20 mouse cellular contexts compared by ENCODE assay signal in genomic region chrX:134635860-134636259, GRCm38 (mm10). TPM values are rescaled to one million over a fixed set of nuclear protein-coding genes. Genes with fewer than 3 reads are reported as not detected.
DNase-seq lines count a peak whose midpoint lies in the region; ATAC-seq and TF ChIP-seq lines count a peak whose summit lies in the region.
"Had no signal": no experiment of that assay in that cellular context is flagged by ENCODE, and none has a peak within 500 bp of the region (broad histone marks: within the 10 kb centered on the region; RNA-seq: fewer than 3 reads in every experiment).

No protein-coding gene starts in this region.

- no peaks in the 10 kb centered on the region for H3K27me3 ChIP-seq in kidney, postnatal 0 days (ENCODE audit: insufficient read depth, low read length)
- peaks cover 5% of the 10 kb centered on the region for H3K27me3 ChIP-seq in megakaryocyte, embryonic 14.5 days (replicated peaks)
- H3K27me3 ChIP-seq: embryonic facial prominence, embryonic 12.5 days; hindbrain, embryonic 15.5 days; liver, embryonic 15.5 days had no signal

- no peak overlapping the region for H3K4me2 ChIP-seq in kidney, postnatal 0 days (ENCODE audit: low read length)
- H3K4me2 ChIP-seq: embryonic facial prominence, embryonic 12.5 days; hindbrain, embryonic 15.5 days; liver, embryonic 15.5 days had no signal

- no peak overlapping the region for H3K27ac ChIP-seq in kidney, postnatal 0 days
- H3K27ac ChIP-seq: embryonic facial prominence, embryonic 12.5 days; hindbrain, embryonic 15.5 days; left cerebral cortex, adult 2 months; limb, embryonic 10.5 days; liver, embryonic 15.5 days; midbrain, embryonic 10.5 days had no signal

- no peak overlapping the region for H3K9ac ChIP-seq in kidney, postnatal 0 days (ENCODE audit: low read depth, low read length)
- H3K9ac ChIP-seq: embryonic facial prominence, embryonic 12.5 days; forebrain, postnatal 0 days; hindbrain, embryonic 15.5 days; liver, embryonic 15.5 days had no signal

- H3K4me3 ChIP-seq in kidney, postnatal 0 days (replicated peaks; ENCODE audit: low read depth, low read length), result no peak overlapping the region
- H3K4me3 ChIP-seq in megakaryocyte, embryonic 14.5 days (replicated peaks), result peak overlapping the region; percentile 50
- H3K4me3 ChIP-seq: embryonic facial prominence, embryonic 12.5 days; hindbrain, embryonic 15.5 days; left cerebral cortex, adult 2 months; limb, embryonic 10.5 days; liver, embryonic 15.5 days; midbrain, embryonic 10.5 days had no signal

- TF ChIP-seq CTCF in kidney, postnatal 0 days (IDR thresholded peaks at IDR 0.05; ENCODE audit: low read depth), result no peak

- no peaks in the 10 kb centered on the region for H3K4me1 ChIP-seq in kidney, postnatal 0 days (replicated peaks; ENCODE audit: insufficient read depth, low read length)
- peaks cover 24% of the 10 kb centered on the region for H3K4me1 ChIP-seq in megakaryocyte, embryonic 14.5 days
- H3K4me1 ChIP-seq: embryonic facial prominence, embryonic 12.5 days; hindbrain, embryonic 15.5 days; limb, embryonic 10.5 days; liver, embryonic 15.5 days; midbrain, embryonic 10.5 days had no signal

- intact Hi-C loops in heart, postnatal 36 days (cut with DNase I), result no loop called here

- H3K36me3 ChIP-seq in kidney, postnatal 0 days (ENCODE audit: insufficient read depth, low read length), result no peaks in the 10 kb centered on the region
- H3K36me3 ChIP-seq in megakaryocyte, embryonic 14.5 days (replicated peaks; ENCODE audit: low read length), result no peaks in the 10 kb centered on the region
- H3K36me3 ChIP-seq: embryonic facial prominence, embryonic 12.5 days; hindbrain, embryonic 15.5 days; limb, embryonic 10.5 days; liver, embryonic 15.5 days; midbrain, embryonic 10.5 days had no signal

- no peak for ATAC-seq in kidney, postnatal 0 days (replicated peaks; ENCODE audit: low FRiP score, low read depth)
- ATAC-seq in megakaryocyte, adult 5-6 weeks (ENCODE audit: poor library complexity, severe bottlenecking), result no peak
- ATAC-seq in erythroid progenitor cell, adult 5-6 weeks (replicated peaks; ENCODE audit: low FRiP score, poor library complexity, severe bottlenecking), result no peak
- ATAC-seq: forebrain, postnatal 0 days had no signal

- 69% methylated on average over 3 of the region's 3 CpGs for WGBS in kidney, postnatal 0 days

- H3K9me3 ChIP-seq in kidney, postnatal 0 days (replicated peaks; ENCODE audit: low read length), result no peaks in the 10 kb centered on the region
- no peaks in the 10 kb centered on the region for H3K9me3 ChIP-seq in megakaryocyte, embryonic 14.5 days
- H3K9me3 ChIP-seq: embryonic facial prominence, embryonic 12.5 days; hindbrain, embryonic 15.5 days; limb, embryonic 10.5 days; liver, embryonic 15.5 days; midbrain, embryonic 10.5 days had no signal

- peak; percentile 87 for DNase-seq in heart, adult 11 months
- no peak for DNase-seq in heart, postnatal 36 days
- DNase-seq in kidney, postnatal 0 days (ENCODE audit: low spot score), result peak; percentile 34
- DNase-seq in kidney, adult 8-10 months, result no peak
- no peak for DNase-seq in spleen, adult 18-20 months
- DNase-seq: adrenal gland, adult 8-10 months; cerebellum, adult 11-12 months; forebrain, postnatal 0 days; kidney, postnatal 10 days; right cerebral cortex, postnatal 25 days; thymus, postnatal 14 days had no signal

RNA-seq across cellular contexts. Expression of gene Hnrnph2, which starts 34.9 kb away (rescaled TPM):
- 10 to 100 TPM; 66.8 to 71.8 TPM for total RNA-seq in heart, postnatal 36 days (2021)
- 125 and 131 TPM in 2 replicates for polyA plus RNA-seq in kidney, postnatal 0 days (2015; fragmentation: Nextera tagmentation; extraction: Ambion mirVana)
- polyA plus RNA-seq in megakaryocyte, embryonic 14.5 days (2012; ENCODE audit: insufficient read depth, low replicate concordance), result 1.9 and 11.7 TPM in 2 replicates
- 63.0 and 67.6 TPM in 2 replicates for total RNA-seq in megakaryocyte, adult 5-6 weeks (2015)
- 122 and 132 TPM in 2 replicates for total RNA-seq in megakaryocyte, adult 5-6 weeks (2017)
- 59.8 and 69.6 TPM in 2 replicates for total RNA-seq in erythroid progenitor cell, adult 5-6 weeks (2015; ENCODE audit: low replicate concordance)
- 86.5 and 95.0 TPM in 2 replicates for total RNA-seq in erythroid progenitor cell, adult 5-6 weeks (2017; ENCODE audit: low replicate concordance)

RNA-seq across cellular contexts. Expression of gene Gla, which starts 34.9 kb away (rescaled TPM):
- 1 to 10 TPM; 1.4 to 1.9 TPM for total RNA-seq in heart, postnatal 36 days (2021)
- polyA plus RNA-seq in kidney, postnatal 0 days (2015; fragmentation: Nextera tagmentation; extraction: Ambion mirVana), result 4.8 and 5.2 TPM in 2 replicates
- 1.5 TPM in 1 of 2 replicates, not detected in the other for polyA plus RNA-seq in megakaryocyte, embryonic 14.5 days (2012; ENCODE audit: insufficient read depth, low replicate concordance)
- 11.5 and 11.6 TPM in 2 replicates for total RNA-seq in megakaryocyte, adult 5-6 weeks (2015)
- total RNA-seq in megakaryocyte, adult 5-6 weeks (2017), result 16.2 and 17.4 TPM in 2 replicates
- total RNA-seq in erythroid progenitor cell, adult 5-6 weeks (2015; ENCODE audit: low replicate concordance), result 1.3 TPM in 1 of 2 replicates, not detected in the other
- 1.4 and 2.1 TPM in 2 replicates for total RNA-seq in erythroid progenitor cell, adult 5-6 weeks (2017; ENCODE audit: low replicate concordance)

RNA-seq across cellular contexts. Expression of gene Rpl36a, which starts 50.4 kb away (rescaled TPM):
- 100 to 1,000 TPM in 1 of 2 experiments, 10 to 100 TPM in 1; 99.3 to 127 TPM for total RNA-seq in heart, postnatal 36 days (2021)
- polyA plus RNA-seq in kidney, postnatal 0 days (2015; fragmentation: Nextera tagmentation; extraction: Ambion mirVana), result 527 and 613 TPM in 2 replicates
- 18.7 and 134 TPM in 2 replicates for polyA plus RNA-seq in megakaryocyte, embryonic 14.5 days (2012; ENCODE audit: insufficient read depth, low replicate concordance)
- total RNA-seq in megakaryocyte, adult 5-6 weeks (2015), result 854 and 930 TPM in 2 replicates
- total RNA-seq in megakaryocyte, adult 5-6 weeks (2017), result 3,467 and 4,087 TPM in 2 replicates
- total RNA-seq in erythroid progenitor cell, adult 5-6 weeks (2015; ENCODE audit: low replicate concordance), result 511 and 528 TPM in 2 replicates
- total RNA-seq in erythroid progenitor cell, adult 5-6 weeks (2017; ENCODE audit: low replicate concordance), result 549 and 1,031 TPM in 2 replicates

RNA-seq across cellular contexts. Expression of gene Armcx4, which starts 50.5 kb away (rescaled TPM):
- 1 to 10 TPM; 7.6 to 8.8 TPM for total RNA-seq in heart, postnatal 36 days (2021)
- polyA plus RNA-seq in kidney, postnatal 0 days (2015; fragmentation: Nextera tagmentation; extraction: Ambion mirVana), result 3.4 and 3.5 TPM in 2 replicates
- polyA plus RNA-seq in megakaryocyte, embryonic 14.5 days (2012; ENCODE audit: insufficient read depth, low replicate concordance), result 0.16 and 0.19 TPM in 2 replicates
- 0.04 and 0.23 TPM in 2 replicates for total RNA-seq in megakaryocyte, adult 5-6 weeks (2015)
- 0.26 and 0.65 TPM in 2 replicates for total RNA-seq in megakaryocyte, adult 5-6 weeks (2017)
- 1.1 TPM in 1 of 2 replicates, not detected in the other for total RNA-seq in erythroid progenitor cell, adult 5-6 weeks (2015; ENCODE audit: low replicate concordance)
- total RNA-seq in erythroid progenitor cell, adult 5-6 weeks (2017; ENCODE audit: low replicate concordance), result 0.15 TPM in 1 of 2 replicates, not detected in the other

RNA-seq across cellular contexts. Expression of gene Btk, which starts 52.5 kb away (rescaled TPM):
- total RNA-seq in heart, postnatal 36 days (2021), result 1 to 10 TPM; 1.1 to 1.3 TPM
- 0.47 and 0.79 TPM in 2 replicates for polyA plus RNA-seq in kidney, postnatal 0 days (2015; fragmentation: Nextera tagmentation; extraction: Ambion mirVana)
- 24.4 TPM in 1 of 2 replicates, not detected in the other for polyA plus RNA-seq in megakaryocyte, embryonic 14.5 days (2012; ENCODE audit: insufficient read depth, low replicate concordance)
- total RNA-seq in megakaryocyte, adult 5-6 weeks (2015), result 54.9 and 56.9 TPM in 2 replicates
- 57.7 and 63.3 TPM in 2 replicates for total RNA-seq in megakaryocyte, adult 5-6 weeks (2017)
- 18.0 and 23.4 TPM in 2 replicates for total RNA-seq in erythroid progenitor cell, adult 5-6 weeks (2015; ENCODE audit: low replicate concordance)
- total RNA-seq in erythroid progenitor cell, adult 5-6 weeks (2017; ENCODE audit: low replicate concordance), result 8.9 and 12.6 TPM in 2 replicates

Comparison
In these comparisons a context has a peak if more than half of its experiments do, and no peak if none do; other contexts are left out.
1. DNase-seq: peak in heart, adult 11 months (single experiment) and kidney, postnatal 0 days (single experiment); none in heart, postnatal 36 days (0 of 2), kidney, adult 8-10 months (0 of 2) and spleen, adult 18-20 months (0 of 2).
2. RNA of gene Gla, which starts 34.9 kb away (total RNA-seq): 11.5 to 17.4 TPM in megakaryocyte, adult 5-6 weeks; 1.4 to 1.9 TPM in heart, postnatal 36 days and 1.3 to 2.1 TPM in erythroid progenitor cell, adult 5-6 weeks; every median in the first group is over 4 times any median in the second.